Mouse (Mus musculus): ENCODE results near the gene Igdcc4. TPM values are rescaled to one million over a fixed set of nuclear protein-coding genes. Genes with fewer than 3 reads are reported as not detected.
A peak's percentile ranks its signal among the peaks of the same experiment; 100 is the strongest.

Igdcc4 gene
- total RNA-seq, 2 experiments from 2014 or later = 18.0 to 27.0 TPM

GRCm38 (mm10) chr9:65154692-65155455 is 53.6 kb downstream of the Igdcc4 start:
- DNase-seq = no peak

GRCm38 (mm10) chr9:65156604-65157003 is 55.3 kb downstream of the Igdcc4 start:
- no peak for DNase-seq

GRCm38 (mm10) chr9:65157631-65158030 is 56.3 kb downstream of the Igdcc4 start:
- DNase-seq = no peak

- DNase-seq = no peak
Observed at GRCm38 (mm10) chr9:65161188-65161587, 59.9 kb downstream of the Igdcc4 start.

- no peak for DNase-seq
Observed at GRCm38 (mm10) chr9:65161881-65162280, 60.6 kb downstream of the Igdcc4 start.

GRCm38 (mm10) chr9:65162711-65163639 is 61.7 kb downstream of the Igdcc4 start:
- DNase-seq = peak; percentile 50

GRCm38 (mm10) chr9:65164870-65165269 is 63.6 kb downstream of the Igdcc4 start:
- DNase-seq = no peak

GRCm38 (mm10) chr9:65166386-65166785 is 65.1 kb downstream of the Igdcc4 start:
- DNase-seq = no peak

- DNase-seq = no peak
Observed at GRCm38 (mm10) chr9:65168534-65168933, 67.2 kb downstream of the Igdcc4 start.

- DNase-seq = no peak
Observed at GRCm38 (mm10) chr9:65168952-65169351, 67.7 kb downstream of the Igdcc4 start.

- DNase-seq = no peak
Observed at GRCm38 (mm10) chr9:65172654-65173053, 71.4 kb downstream of the Igdcc4 start.

GRCm38 (mm10) chr9:65175234-65175938 is 74.1 kb downstream of the Igdcc4 start:
- DNase-seq = no peak

- DNase-seq = no peak
Observed at GRCm38 (mm10) chr9:65175939-65176871, 74.9 kb downstream of the Igdcc4 start.

- DNase-seq = no peak
Observed at GRCm38 (mm10) chr9:65177497-65177896, 76.2 kb downstream of the Igdcc4 start.

- DNase-seq = no peak
Observed at GRCm38 (mm10) chr9:65177912-65178311, 76.6 kb downstream of the Igdcc4 start.

GRCm38 (mm10) chr9:65178336-65179213 is 77.3 kb downstream of the Igdcc4 start:
- DNase-seq = peak; percentile 39

- no peak for DNase-seq
Observed at GRCm38 (mm10) chr9:65179817-65180624, 78.7 kb downstream of the Igdcc4 start.
